Mouse (Mus musculus): ENCODE measurements around the gene Mllt1. TPM values are rescaled to one million over a fixed set of nuclear protein-coding genes. Genes with fewer than 3 reads are reported as not detected.

Gene Mllt1
- total and polyA plus RNA-seq, 2 experiments from 2014 or later = 63.5 to 136 TPM

- Histone ChIP-seq H3K9me3 (ENCODE audit: low read length) (no peaks in the 10 kb centered on the region), H3K4me3 (ENCODE audit: low read depth, low read length) (no peak within 1 kb of the TSS), H3K27me3 (ENCODE audit: insufficient read depth, low read length) (no peaks in the 10 kb centered on the region), H3K4me2 (ENCODE audit: low read depth, low read length, poor library complexity, severe bottlenecking) (no peak within 1 kb of the TSS), H3K4me1 (ENCODE audit: insufficient read depth, low read length) (no peaks in the 10 kb centered on the region), H3K9ac (replicated peaks; ENCODE audit: low read length, poor library complexity, severe bottlenecking) (no peak within 1 kb of the TSS), H3K27ac (ENCODE audit: low read depth, low read length) (no peak within 1 kb of the TSS), H3K36me3 (ENCODE audit: insufficient read depth, low read length) (no peaks in the 10 kb centered on the region)
- WGBS = 90% methylated on average over 12 of the region's 12 CpGs
- ATAC-seq (ENCODE audit: low FRiP score) (no peak), DNase-seq (ENCODE audit: low spot score) (no peak)
- TF ChIP-seq CTCF (IDR thresholded peaks at IDR 0.05) = no peak
These were observed 60.1 kb downstream of the Mllt1 start, which contains the start of gene 1700061G19Rik for GRCm38 (mm10) chr17:56874936-56875651. Gene 1700061G19Rik (plus strand): TSS chr17:56875477.

- 100% methylated on average over 1 of the region's 2 CpGs for WGBS
- no peaks in the 10 kb centered on the region for H3K9me3 ChIP-seq (ENCODE audit: low read length)
- no peaks in the 10 kb centered on the region for H3K4me1 ChIP-seq (ENCODE audit: insufficient read depth, low read length)
- DNase-seq (ENCODE audit: low spot score) (no peak), ATAC-seq (ENCODE audit: low FRiP score) (no peak)
- no peak within 1 kb of the TSS for H3K4me3 ChIP-seq (ENCODE audit: low read depth, low read length)
- no peak within 1 kb of the TSS for H3K4me2 ChIP-seq (ENCODE audit: low read depth, low read length, poor library complexity, severe bottlenecking)
- TF ChIP-seq CTCF (IDR thresholded peaks at IDR 0.05) = no peak
- H3K27ac ChIP-seq (ENCODE audit: low read depth, low read length) = no peak within 1 kb of the TSS
- no peaks in the 10 kb centered on the region for H3K27me3 ChIP-seq (ENCODE audit: insufficient read depth, low read length)
- H3K36me3 ChIP-seq (ENCODE audit: insufficient read depth, low read length) = no peaks in the 10 kb centered on the region
- no peak within 1 kb of the TSS for H3K9ac ChIP-seq (replicated peaks; ENCODE audit: low read length, poor library complexity, severe bottlenecking)
These were observed 61.0 kb downstream of the Mllt1 start, which contains the start of gene Acsbg2 for GRCm38 (mm10) chr17:56874237-56874636. Gene Acsbg2 (minus strand): TSS chr17:56874447.

GRCm38 (mm10) chr17:56872512-56872911 lies 62.7 kb downstream of the Mllt1 start:
- no peak for TF ChIP-seq CTCF (IDR thresholded peaks at IDR 0.05)
- 76% methylated on average over 7 of the region's 7 CpGs for WGBS
- Histone ChIP-seq H3K9ac (replicated peaks; ENCODE audit: low read length, poor library complexity, severe bottlenecking) (no peak overlapping the region), H3K4me2 (ENCODE audit: low read depth, low read length, poor library complexity, severe bottlenecking) (no peak overlapping the region), H3K27me3 (ENCODE audit: insufficient read depth, low read length) (no peaks in the 10 kb centered on the region), H3K4me3 (ENCODE audit: low read depth, low read length) (no peak overlapping the region), H3K27ac (ENCODE audit: low read depth, low read length) (no peak overlapping the region), H3K9me3 (ENCODE audit: low read length) (no peaks in the 10 kb centered on the region), H3K36me3 (ENCODE audit: insufficient read depth, low read length) (no peaks in the 10 kb centered on the region), H3K4me1 (ENCODE audit: insufficient read depth, low read length) (no peaks in the 10 kb centered on the region)
- DNase-seq (ENCODE audit: low spot score) (no peak), ATAC-seq (ENCODE audit: low FRiP score) (no peak)

GRCm38 (mm10) chr17:56871767-56872166 lies 63.4 kb downstream of the Mllt1 start:
- no peak overlapping the region for H3K9ac ChIP-seq (replicated peaks; ENCODE audit: low read length, poor library complexity, severe bottlenecking)
- no peak for ATAC-seq (ENCODE audit: low FRiP score)
- TF ChIP-seq CTCF (IDR thresholded peaks at IDR 0.05) = no peak
- no peak overlapping the region for H3K27ac ChIP-seq (ENCODE audit: low read depth, low read length)
- H3K27me3 ChIP-seq (ENCODE audit: insufficient read depth, low read length) = no peaks in the 10 kb centered on the region
- DNase-seq (ENCODE audit: low spot score) = no peak
- H3K36me3 ChIP-seq (ENCODE audit: insufficient read depth, low read length) = no peaks in the 10 kb centered on the region
- no peak overlapping the region for H3K4me3 ChIP-seq (ENCODE audit: low read depth, low read length)
- no peak overlapping the region for H3K4me2 ChIP-seq (ENCODE audit: low read depth, low read length, poor library complexity, severe bottlenecking)
- H3K4me1 ChIP-seq (ENCODE audit: insufficient read depth, low read length) = no peaks in the 10 kb centered on the region
- 74% methylated on average over 8 of the region's 8 CpGs for WGBS
- no peaks in the 10 kb centered on the region for H3K9me3 ChIP-seq (ENCODE audit: low read length)

- Histone ChIP-seq H3K36me3 (ENCODE audit: insufficient read depth, low read length) (no peaks in the 10 kb centered on the region), H3K4me2 (ENCODE audit: low read depth, low read length, poor library complexity, severe bottlenecking) (no peak overlapping the region), H3K27ac (ENCODE audit: low read depth, low read length) (no peak overlapping the region), H3K9me3 (ENCODE audit: low read length) (no peaks in the 10 kb centered on the region), H3K4me1 (ENCODE audit: insufficient read depth, low read length) (no peaks in the 10 kb centered on the region), H3K9ac (replicated peaks; ENCODE audit: low read length, poor library complexity, severe bottlenecking) (no peak overlapping the region), H3K4me3 (ENCODE audit: low read depth, low read length) (no peak overlapping the region), H3K27me3 (ENCODE audit: insufficient read depth, low read length) (no peaks in the 10 kb centered on the region)
- no peak for ATAC-seq (ENCODE audit: low FRiP score)
- WGBS = 76% methylated on average over 15 of the region's 15 CpGs
- no peak for DNase-seq (ENCODE audit: low spot score)
- TF ChIP-seq CTCF (IDR thresholded peaks at IDR 0.05) = no peak
These were observed 64.8 kb downstream of the Mllt1 start for GRCm38 (mm10) chr17:56870287-56870953.

GRCm38 (mm10) chr17:56869481-56869977 lies 65.7 kb downstream of the Mllt1 start:
- no peak overlapping the region for H3K4me3 ChIP-seq (ENCODE audit: low read depth, low read length)
- ATAC-seq (ENCODE audit: low FRiP score) = no peak

More at GRCm38 (mm10) chr17:56869481-56869977, 65.7 kb downstream of the Mllt1 start:
- TF ChIP-seq CTCF (IDR thresholded peaks at IDR 0.05) = no peak
- Histone ChIP-seq H3K9me3 (ENCODE audit: low read length) (no peaks in the 10 kb centered on the region), H3K27me3 (ENCODE audit: insufficient read depth, low read length) (no peaks in the 10 kb centered on the region), H3K4me1 (ENCODE audit: insufficient read depth, low read length) (no peaks in the 10 kb centered on the region), H3K36me3 (ENCODE audit: insufficient read depth, low read length) (no peaks in the 10 kb centered on the region), H3K9ac (replicated peaks; ENCODE audit: low read length, poor library complexity, severe bottlenecking) (no peak overlapping the region), H3K4me2 (ENCODE audit: low read depth, low read length, poor library complexity, severe bottlenecking) (no peak overlapping the region), H3K27ac (ENCODE audit: low read depth, low read length) (no peak overlapping the region)
- DNase-seq (ENCODE audit: low spot score) = no peak
- WGBS = 48% methylated on average over 9 of the region's 9 CpGs
